Mouse (Mus musculus) heart, postnatal 0 days (tissue): ENCODE data around the gene Mrgprg. TPM values are rescaled to one million over a fixed set of nuclear protein-coding genes. Genes with fewer than 3 reads are reported as not detected.

Experiments used
- ATAC-seq: fragments of 200-750 bp; cut with Nextera tagmentation; 2 replicates; pipeline ENCODE4 v1.8.0; 2017; ENCODE audit warnings: low read depth, moderate number of reproducible peaks, moderate library complexity; ENCODE audit not compliant: insufficient read depth
- DNase-seq: peaks from one replicate; pipeline ENCODE4 v3.0.0-alpha.2; 2016; ENCODE audit warnings: low spot score
- H3K27ac ChIP-seq: fragments of 300-500 bp; sonication (generic); 2 replicates; pipeline ENCODE4 v1.5.1; 2014; ENCODE audit warnings: low read depth, mild to moderate bottlenecking
- H3K27me3 ChIP-seq: fragments of 300-500 bp; sonication (generic); 2 replicates; pipeline ENCODE4 v1.6.1; 2014; ENCODE audit warnings: low read length, mixed read lengths; ENCODE audit not compliant: control insufficient read depth, insufficient read depth
- H3K36me3 ChIP-seq: fragments of 300-500 bp; sonication (generic); replicated peaks from 2 replicates; pipeline ENCODE4 v1.6.1; 2014; ENCODE audit warnings: low read length, mixed read lengths; ENCODE audit not compliant: control insufficient read depth, insufficient read depth
- H3K4me1 ChIP-seq: fragments of 300-500 bp; sonication (generic); 2 replicates; pipeline ENCODE4 v1.6.1; 2014; ENCODE audit warnings: antibody characterized with exemption; ENCODE audit not compliant: control insufficient read depth, insufficient read depth
- H3K4me2 ChIP-seq: fragments of 300-500 bp; sonication (generic); 2 replicates; pipeline ENCODE4 v1.6.1; 2014; ENCODE audit warnings: low read depth, mild to moderate bottlenecking, low read length, moderate library complexity
- H3K4me3 ChIP-seq: fragments of 300-500 bp; sonication (generic); 2 replicates; pipeline ENCODE4 v1.5.1; 2014; ENCODE audit warnings: low read depth, low read length
- H3K9ac ChIP-seq: fragments of 300-500 bp; sonication (generic); replicated peaks from 2 replicates; pipeline ENCODE4 v1.6.1; 2014; ENCODE audit warnings: low read depth, low read length, mixed read lengths
- H3K9me3 ChIP-seq: fragments of 300-500 bp; sonication (generic); replicated peaks from 2 replicates; pipeline ENCODE4 v1.6.1; 2016; ENCODE audit warnings: low read length; ENCODE audit not compliant: control insufficient read depth
- CTCF ChIP-seq: IDR thresholded peaks from 2 replicates; pipeline ENCODE4 v1.5.1; 2016; ENCODE audit warnings: antibody characterized with exemption, control low read depth, low read depth
- EP300 ChIP-seq: IDR thresholded peaks from 2 replicates; pipeline ENCODE4 v1.6.1; 2016; ENCODE audit warnings: antibody characterized with exemption, low read depth
- WGBS: fragments of 180-500 bp; shearing (Covaris S2); extraction: QIAGEN DNeasy Blood & Tissue Kit; methylation state at CpG from one replicate; pipeline ENCODE4 v1.1.7; 2014; 5-methylcytosine and 5-hydroxymethylcytosine counted together
- polyA plus RNA-seq: library from polyadenylated mRNA; unstranded; fragments of >200 nt; fragmentation: Nextera tagmentation; extraction: Ambion mirVana; gene quantifications from 2 replicates; pipeline ENCODE4 v1.2.1, GENCODE M21; 2015
- total RNA-seq: library from RNA; depleted of rRNA; stranded (reverse); fragments of >200 nt; gene quantifications from 2 replicates; pipeline ENCODE4 v1.2.3, GENCODE M21; 2014; ENCODE audit warnings: low replicate concordance

The Mrgprg gene
- total and polyA plus RNA-seq, 2 experiments from 2014 or later, result not detected

DNA sequence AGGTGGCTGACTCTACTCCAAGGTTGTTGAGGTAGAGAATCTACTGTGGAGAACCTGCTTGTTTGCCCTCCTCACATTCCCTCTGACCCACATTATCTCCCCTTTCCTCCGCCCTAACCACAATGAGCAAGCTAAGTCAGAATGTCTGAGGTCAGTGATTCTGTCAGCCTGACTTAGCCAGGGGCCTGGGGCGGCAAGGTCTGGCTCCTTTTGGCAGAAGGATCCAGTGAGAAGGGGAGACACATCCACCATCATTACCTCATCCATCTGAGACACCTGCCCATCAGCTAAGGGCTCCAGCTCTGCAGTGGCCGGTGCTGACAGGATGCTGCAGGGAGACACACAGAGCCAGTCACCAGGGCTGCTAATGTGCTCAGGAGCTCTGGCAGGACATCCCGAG, 32.0 kb upstream of the Mrgprg start:
- Histone ChIP-seq H3K4me1 (no peaks in the 10 kb centered on the region), H3K9me3 (no peaks in the 10 kb centered on the region), H3K27ac (no peak overlapping the region), H3K4me3 (no peak overlapping the region), H3K9ac (no peak overlapping the region), H3K27me3 (no peaks in the 10 kb centered on the region), H3K4me2 (no peak overlapping the region), H3K36me3 (peaks cover 74% of the 10 kb centered on the region)
- no peak for ATAC-seq
- TF ChIP-seq EP300 (no peak), CTCF (no peak)
- 87% methylated on average over 4 of the region's 4 CpGs for WGBS
- DNase-seq, result no peak

DNA sequence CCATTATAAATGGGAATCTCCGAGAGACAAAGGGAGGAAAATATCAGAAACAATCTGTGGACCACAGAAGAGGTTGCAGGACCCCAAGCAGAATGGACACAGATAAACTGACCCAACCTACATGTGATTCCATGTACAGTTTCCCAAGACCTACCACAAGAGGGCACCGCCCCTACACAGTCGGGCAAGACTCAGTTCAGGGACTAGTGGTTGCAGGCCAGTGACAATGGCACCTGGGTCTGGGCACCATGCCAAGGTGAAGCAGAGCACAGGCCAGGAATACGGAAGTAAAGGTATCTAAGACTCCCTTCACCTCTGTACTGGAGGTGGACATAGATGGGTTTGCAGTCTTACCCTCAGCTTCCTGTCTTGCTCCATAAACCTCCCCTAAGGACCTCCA, 26.3 kb upstream of the Mrgprg start:
- ATAC-seq, result no peak
- DNase-seq, result no peak
- peaks cover 30% of the 10 kb centered on the region for H3K36me3 ChIP-seq

DNA sequence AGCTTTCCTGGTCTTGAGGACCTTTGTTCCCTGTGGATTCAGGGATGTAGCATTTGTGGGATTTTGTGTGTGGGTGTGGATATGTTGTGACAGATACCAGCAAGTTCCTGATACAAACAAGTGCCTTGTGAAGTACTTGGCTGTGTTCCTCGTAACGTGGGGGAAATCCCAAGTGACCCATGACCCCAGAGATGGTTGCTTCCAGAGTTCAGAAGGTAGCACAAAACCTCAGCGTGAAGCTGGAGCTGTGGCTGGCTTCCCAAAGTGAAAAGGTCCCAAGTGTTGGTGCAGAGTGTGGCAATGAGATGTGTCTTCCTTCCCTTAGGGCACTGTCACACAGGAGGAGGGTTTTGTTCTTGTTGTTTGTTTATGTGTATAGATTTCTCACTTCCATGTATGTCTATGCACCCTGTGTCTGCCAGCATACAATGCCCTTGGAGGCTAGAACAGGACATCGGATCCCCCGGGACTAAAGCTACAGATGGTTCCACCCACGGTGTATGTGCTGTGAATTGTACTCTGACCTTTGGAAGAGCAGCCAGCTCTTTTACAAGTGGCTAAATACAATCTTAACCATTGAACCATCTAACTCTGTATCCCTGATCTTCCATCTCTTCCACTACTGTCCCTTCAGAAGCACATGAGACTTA, 25.7 kb upstream of the Mrgprg start:
- Histone ChIP-seq H3K4me1 (no peaks in the 10 kb centered on the region), H3K4me3 (no peak overlapping the region), H3K9ac (no peak overlapping the region), H3K36me3 (peaks cover 24% of the 10 kb centered on the region), H3K27me3 (no peaks in the 10 kb centered on the region), H3K27ac (no peak overlapping the region), H3K4me2 (no peak overlapping the region), H3K9me3 (peaks cover 11% of the 10 kb centered on the region; the same call in 1 of the 2 replicates)
- TF ChIP-seq CTCF (no peak), EP300 (no peak)
- ATAC-seq, result no peak
- no peak for DNase-seq
- WGBS, result 66% methylated on average over 6 of the region's 6 CpGs

More for the DNA sequence above, 26.3 kb upstream of the Mrgprg start:
- H3K4me2 ChIP-seq, result no peak overlapping the region
- peaks cover 11% of the 10 kb centered on the region; the same call in 1 of the 2 replicates for H3K9me3 ChIP-seq
- 47% methylated on average over 4 of the region's 4 CpGs for WGBS
- TF ChIP-seq CTCF, result peak; percentile 61
- no peak for TF ChIP-seq EP300
- no peaks in the 10 kb centered on the region for H3K4me1 ChIP-seq
- no peak overlapping the region for H3K9ac ChIP-seq
- no peak overlapping the region for H3K4me3 ChIP-seq
- no peak overlapping the region for H3K27ac ChIP-seq
- no peaks in the 10 kb centered on the region for H3K27me3 ChIP-seq

DNA sequence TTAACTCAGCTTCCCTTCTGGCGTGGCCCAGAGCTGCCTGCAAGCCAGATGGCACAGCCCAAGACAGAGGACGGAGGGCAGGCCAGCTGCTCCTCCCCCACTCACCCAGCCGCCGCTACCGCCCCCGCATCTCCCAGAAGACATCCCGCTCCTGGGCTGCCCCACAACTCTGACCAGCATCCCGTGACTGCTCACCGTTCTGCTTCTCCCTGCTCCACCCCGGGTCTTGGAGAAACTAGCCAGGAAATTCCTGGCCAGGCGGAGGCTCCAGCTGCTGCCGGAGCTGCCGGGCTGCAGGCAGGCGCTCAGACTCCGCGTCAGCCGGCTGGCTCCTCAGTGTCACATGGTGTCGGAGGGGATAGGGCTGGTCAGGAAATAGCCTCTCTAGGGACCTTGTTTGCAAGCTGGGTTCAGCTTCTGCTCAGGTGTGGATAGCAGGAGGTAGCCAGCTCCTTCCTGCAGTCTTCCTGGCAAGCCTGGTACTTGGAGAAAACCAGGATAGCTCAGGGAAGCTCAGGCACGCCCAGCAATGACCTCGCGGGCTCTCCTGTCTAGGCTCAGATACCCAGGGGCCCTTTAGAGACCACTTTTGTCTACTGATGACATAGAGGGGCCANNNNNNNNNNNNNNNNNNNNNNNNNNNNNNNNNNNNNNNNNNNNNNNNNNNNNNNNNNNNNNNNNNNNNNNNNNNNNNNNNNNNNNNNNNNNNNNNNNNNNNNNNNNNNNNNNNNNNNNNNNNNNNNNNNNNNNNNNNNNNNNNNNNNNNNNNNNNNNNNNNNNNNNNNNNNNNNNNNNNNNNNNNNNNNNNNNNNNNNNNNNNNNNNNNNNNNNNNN, 17.4 kb upstream of the Mrgprg start, which contains the start of gene Mrgpre:
Gene Mrgpre (minus strand): TSS at position 505 of the 834 bp plus-strand sequence.
- Histone ChIP-seq H3K36me3 (no peaks in the 10 kb centered on the region), H3K4me2 (peak within 1 kb of the TSS; percentile 57), H3K9me3 (no peaks in the 10 kb centered on the region), H3K4me1 (peaks cover 23% of the 10 kb centered on the region), H3K27ac (peak within 1 kb of the TSS; percentile 64), H3K9ac (peak within 1 kb of the TSS; percentile 0; the same call in 1 of the 2 replicates), H3K27me3 (no peaks in the 10 kb centered on the region), H3K4me3 (peak within 1 kb of the TSS; percentile 32)
- TF ChIP-seq CTCF (no peak), EP300 (peak; percentile 86)
- WGBS, result 2% methylated on average over 21 of the region's 21 CpGs
- ATAC-seq, result peak; percentile 88
- peak; percentile 90 for DNase-seq

DNA sequence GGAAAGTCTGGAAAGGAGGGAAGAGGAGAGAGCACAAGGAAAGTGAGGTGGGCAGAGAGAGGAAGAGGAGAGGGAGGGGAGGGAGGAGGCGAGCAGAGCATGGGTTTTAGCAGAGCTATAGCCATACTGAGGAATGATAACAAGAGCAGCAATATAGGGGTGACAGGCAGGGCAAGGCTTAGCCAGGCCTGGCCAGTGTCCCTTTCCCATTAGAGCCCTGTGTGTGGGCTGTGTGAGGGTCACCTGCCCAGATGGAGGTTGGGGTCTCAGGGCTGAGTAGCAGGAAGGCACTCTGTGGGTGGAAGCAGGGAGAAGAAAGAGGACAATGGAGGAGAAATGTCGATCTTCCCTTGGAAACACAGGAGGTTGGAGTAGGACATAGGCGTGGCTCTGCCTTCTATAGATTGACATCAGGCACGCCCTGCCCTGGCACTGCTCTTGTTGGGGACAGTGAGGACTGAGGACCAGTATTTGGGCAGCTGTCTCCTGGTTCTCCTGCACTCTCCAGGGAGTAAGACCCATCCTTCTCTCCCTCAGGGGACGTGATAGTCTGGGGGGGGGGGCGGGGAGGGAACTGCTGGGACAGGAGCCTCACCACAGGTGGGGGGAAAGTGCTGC, 16.7 kb upstream of the Mrgprg start:
- peak; percentile 17 for ATAC-seq
- TF ChIP-seq EP300, result no peak
- no peak for TF ChIP-seq CTCF
- Histone ChIP-seq H3K36me3 (no peaks in the 10 kb centered on the region), H3K4me2 (peak overlapping the region; percentile 57), H3K27me3 (no peaks in the 10 kb centered on the region), H3K27ac (peak overlapping the region; percentile 64), H3K9ac (peak overlapping the region; percentile 0; the same call in 1 of the 2 replicates), H3K9me3 (no peaks in the 10 kb centered on the region), H3K4me1 (peaks cover 23% of the 10 kb centered on the region), H3K4me3 (peak overlapping the region; percentile 32)
- no peak for DNase-seq
- WGBS, result 19% methylated on average over 6 of the region's 6 CpGs
